Mouse (Mus musculus): ENCODE data around the gene Ovol1.

The Ovol1 gene

DNA sequence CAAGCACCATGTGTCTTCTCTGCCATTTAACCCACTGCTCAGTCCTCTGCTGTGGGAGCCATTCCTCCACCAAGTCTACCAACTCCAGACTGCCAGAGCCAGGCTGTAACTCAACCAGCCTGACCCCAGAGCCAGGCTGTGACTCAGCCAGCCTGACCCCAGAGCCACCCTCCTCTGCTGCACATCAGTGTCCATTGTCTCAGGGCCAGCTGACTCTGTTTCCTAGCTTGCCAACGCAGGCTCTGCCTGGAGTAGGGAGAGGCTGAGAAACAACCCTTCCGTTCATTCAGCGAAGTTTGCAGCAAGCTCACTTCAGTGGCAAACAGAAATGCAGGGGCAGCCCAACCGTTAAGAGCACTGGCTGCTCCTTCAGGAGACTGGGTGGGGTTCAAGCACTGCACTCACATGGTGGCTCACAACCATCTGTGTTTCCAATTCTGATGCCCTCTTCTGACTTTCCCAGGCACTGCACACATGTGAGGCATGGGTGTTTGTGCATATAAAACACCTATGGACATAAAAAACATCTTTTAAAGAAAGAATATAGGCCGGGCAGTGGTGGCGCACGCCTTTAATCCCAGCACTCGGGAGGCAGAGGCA lies 43.4 kb downstream of the Ovol1 start:
- DNase-seq: no peak

- no peak for DNase-seq
Observed at GRCm38 (mm10) chr19:5515840-5516777, 44.3 kb downstream of the Ovol1 start.

GRCm38 (mm10) chr19:5513005-5513349 lies 47.5 kb downstream of the Ovol1 start:
- DNase-seq: no peak

- no peak for DNase-seq
Observed at GRCm38 (mm10) chr19:5512091-5513004, 48.1 kb downstream of the Ovol1 start.

DNA sequence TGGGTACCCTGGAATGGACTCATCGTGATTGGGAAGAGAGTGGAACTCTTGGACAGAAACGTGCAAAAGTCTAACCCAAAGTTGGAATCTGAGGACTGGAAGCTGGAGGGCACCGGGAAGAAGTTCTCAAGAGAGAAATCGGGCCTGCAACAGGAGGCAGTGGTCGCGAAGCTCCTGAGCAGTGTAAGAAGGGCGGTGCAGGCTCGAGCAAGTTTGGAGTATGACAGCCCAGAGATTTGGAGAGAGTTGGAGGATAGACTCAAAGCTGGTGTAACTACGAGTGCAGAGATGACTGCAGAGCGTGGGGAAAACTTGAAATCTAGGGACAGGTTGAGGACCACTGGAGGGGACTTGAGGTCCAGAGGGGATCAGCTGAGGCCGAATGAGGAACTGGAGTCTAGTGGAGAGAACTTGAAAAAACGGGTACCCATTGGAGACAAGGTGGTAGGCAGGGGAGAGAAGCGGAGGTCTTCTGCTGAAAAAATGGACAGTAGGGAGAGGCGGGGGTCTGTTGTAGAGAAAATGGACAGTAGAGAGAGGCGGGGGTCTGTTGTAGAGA lies 49.3 kb downstream of the Ovol1 start:
- DNase-seq: no peak

DNA sequence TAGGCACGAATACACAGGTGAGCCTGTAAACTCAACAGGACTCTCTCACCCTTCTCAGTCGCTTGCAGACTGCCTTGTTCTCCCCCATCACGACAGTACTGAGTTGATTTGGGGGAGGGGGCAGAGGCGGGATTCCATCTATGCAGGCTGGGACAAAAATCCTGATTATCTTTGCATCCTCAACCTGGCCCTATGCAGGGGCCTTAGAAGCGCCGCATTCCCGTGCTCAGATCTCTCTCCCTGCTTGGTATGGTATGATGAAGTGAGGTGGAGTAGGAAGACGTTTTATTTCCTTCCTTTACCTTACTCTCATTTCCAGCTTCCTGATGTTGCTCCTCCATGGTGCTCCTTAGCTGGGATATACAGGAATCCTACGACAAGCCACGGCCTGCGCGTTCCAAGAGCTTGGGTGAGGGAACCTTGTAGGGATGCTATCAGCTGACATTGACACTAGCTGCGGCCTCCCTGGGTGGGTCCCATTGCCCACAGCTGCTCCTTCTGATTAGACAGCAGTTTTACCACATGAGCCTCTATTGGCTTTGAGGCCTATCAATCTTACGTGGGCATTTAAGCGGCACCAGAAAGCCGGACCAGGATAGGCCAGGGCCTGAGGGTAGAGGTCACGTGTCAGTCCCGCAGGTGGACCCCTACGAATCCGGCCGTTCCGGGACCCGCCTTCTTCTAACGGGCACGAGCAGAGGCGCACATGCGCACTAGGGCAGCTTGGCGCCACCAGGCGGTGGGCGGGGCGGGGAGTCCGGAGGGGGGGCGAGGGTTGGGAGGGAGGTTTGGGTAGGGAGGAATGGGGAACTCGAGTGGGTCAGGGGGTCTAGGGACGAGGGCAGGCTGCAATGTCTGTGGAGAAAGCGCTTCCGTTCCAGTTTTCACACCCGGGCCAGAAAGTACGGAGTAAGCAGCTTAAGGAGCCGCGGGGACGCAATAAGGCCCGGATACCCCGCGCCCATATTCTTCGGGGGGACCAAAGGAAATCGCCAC lies 50.1 kb downstream of the Ovol1 start, which contains the start of gene Snx32:
TSS of gene Snx32 (minus strand) at position 508 of the 996 bp plus-strand sequence.
- peak; percentile 99 for DNase-seq

DNA sequence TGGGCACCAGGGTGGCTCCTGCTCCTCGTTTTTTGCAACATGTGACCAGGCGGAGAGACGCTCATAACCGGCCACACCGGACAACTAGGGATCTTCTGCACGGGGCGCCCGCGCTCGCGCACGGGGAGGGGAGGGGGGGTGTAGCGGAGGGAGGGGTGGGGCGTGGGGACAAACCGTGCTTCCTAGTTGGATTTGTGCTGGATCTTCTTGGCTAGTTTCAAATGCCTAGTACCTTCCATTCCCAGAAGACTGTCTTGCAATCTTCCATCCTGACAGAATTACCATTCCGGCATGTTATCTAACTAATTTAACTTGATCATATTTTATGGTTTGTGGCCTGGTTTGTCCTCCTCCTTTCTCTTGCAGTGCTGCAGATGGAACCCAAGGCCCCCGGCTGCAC lies 56.8 kb downstream of the Ovol1 start, which contains the start of gene 1700020D05Rik:
TSS of gene 1700020D05Rik (minus strand) at position 101 of the 400 bp plus-strand sequence.
- no peak for DNase-seq

DNA sequence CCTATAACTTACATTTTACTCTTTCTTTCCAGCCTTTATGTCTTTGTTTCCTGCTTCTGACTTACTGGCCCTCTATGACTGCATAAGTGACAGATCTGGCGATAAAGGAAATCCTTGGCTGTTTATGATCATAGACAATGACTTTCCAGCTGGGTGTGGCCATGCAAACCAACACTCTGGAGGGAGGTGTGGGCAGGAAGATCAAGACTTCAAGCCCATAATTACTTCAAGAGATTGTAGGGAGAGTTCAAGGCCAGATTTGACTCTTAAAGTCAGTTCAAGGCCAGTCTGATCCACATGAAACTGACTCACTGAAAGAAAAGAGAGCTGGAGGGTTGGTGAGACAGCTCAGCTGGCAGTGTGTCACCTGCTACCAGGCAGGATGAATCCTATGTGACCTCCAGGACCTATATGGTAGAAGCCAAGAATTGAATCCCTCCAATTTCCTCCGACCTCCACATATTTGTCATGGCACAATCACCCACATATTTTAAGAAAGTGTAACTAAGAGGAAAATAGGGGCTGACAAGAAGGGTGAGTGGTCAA lies 60.0 kb downstream of the Ovol1 start:
- no peak for DNase-seq

Measured in right cerebral cortex, adult 18-20 months (tissue).